Mouse (Mus musculus): Measurements from ENCODE around the gene BC024978. TPM values are rescaled to one million over a fixed set of nuclear protein-coding genes. Genes with fewer than 3 reads are reported as not detected.
"Not testable (repeated sequence)": the region's sequence is repeated elsewhere in the genome, so short reads cannot be mapped to it uniquely, and the experiment has no call there.

Gene BC024978
- total and polyA plus RNA-seq, 3 experiments, result 11.3 to 14.2 (median 14.2) TPM

DNA sequence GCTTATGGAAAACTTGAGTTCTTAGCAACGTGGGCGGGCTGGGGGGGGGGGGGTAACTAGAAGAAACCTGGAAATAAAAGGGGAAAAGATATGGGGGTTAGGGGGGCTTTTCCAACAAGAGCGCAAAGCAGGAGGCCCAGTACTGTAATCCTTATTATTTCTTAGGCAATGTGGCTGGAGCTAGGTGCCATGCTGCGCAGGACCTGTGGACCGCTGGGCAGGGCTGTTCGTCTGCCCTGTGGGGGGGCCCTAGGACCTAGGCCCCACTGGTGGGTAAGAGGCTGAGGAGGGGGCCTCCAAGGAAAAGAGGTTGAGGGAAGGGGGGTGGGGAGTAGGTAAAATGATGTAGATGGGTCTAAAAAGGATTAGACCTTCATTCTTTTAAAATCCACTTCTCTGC lies 37.7 kb downstream of the BC024978 start:
- no peak for DNase-seq
- H3K79me2 ChIP-seq (replicated peaks; ENCODE audit: control insufficient read depth, insufficient read depth, low read length), result no peaks in the 10 kb centered on the region
- no peak for TF ChIP-seq POLR2A (IDR thresholded peaks at IDR 0.05; ENCODE audit: insufficient read depth, low read depth, low read length)
- no peaks in the 10 kb centered on the region for H3K27me3 ChIP-seq (ENCODE audit: control insufficient read depth, insufficient read depth, low read length)
- WGBS, result 13% methylated on average over 6 of the region's 6 CpGs
- H3K27ac ChIP-seq, result no peak overlapping the region; the same call in 1 of the 2 replicates
- H3K36me3 ChIP-seq (ENCODE audit: control insufficient read depth, insufficient read depth, low read length), result no peaks in the 10 kb centered on the region
- H3K9ac ChIP-seq (ENCODE audit: low read depth, low read length), result peak overlapping the region; percentile 25; the same call in 1 of the 2 replicates
- peaks cover 3% of the 10 kb centered on the region for H3K4me1 ChIP-seq (ENCODE audit: control insufficient read depth, insufficient read depth, low read length)
- peak overlapping the region; percentile 77 for H3K4me3 ChIP-seq
- intact Hi-C loops (cut with DNase I), result no loop called here

DNA sequence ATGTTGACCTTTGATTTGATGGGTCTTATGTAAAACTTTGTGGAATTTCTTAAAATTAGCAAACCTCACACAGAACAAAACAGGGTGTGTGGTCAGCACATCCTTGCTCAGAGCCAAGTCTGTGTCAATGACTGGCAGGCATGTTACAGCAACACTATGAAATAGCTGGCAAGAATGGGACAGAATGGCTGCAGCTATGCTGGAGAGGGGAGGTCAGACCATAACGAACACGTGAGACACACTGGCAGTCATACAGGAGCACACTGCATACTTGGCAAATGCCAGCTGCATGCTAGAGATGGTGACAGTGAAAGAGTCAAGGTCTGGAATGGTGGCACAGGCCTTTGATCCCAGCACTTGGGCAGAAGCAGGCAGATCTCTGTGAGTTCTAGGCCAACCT lies 40.1 kb downstream of the BC024978 start:
- intact Hi-C loops (cut with DNase I), result no loop called here
- H3K27ac ChIP-seq, result no peak overlapping the region

DNA sequence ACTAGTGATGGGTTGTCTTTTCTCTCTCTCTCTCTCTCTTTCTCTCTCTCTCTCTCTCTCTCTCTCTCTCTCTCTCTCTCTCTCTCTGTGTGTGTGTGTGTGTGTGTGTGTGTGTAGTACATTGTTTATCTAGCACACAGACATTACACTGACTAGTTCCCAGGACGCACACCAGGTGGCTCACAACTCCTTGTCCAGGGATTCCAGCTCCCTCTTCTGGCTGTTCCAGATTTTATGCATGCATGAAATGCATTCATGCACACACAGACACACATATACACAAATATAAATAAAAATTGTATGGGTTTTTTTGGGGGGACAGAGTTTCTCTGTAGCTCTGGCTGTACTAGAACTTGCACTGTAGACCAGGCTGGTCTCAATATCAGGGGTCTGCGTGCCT lies 41.9 kb downstream of the BC024978 start:
- Histone ChIP-seq H3K79me2 (replicated peaks; ENCODE audit: control insufficient read depth, insufficient read depth, low read length) (no peaks in the 10 kb centered on the region), H3K27ac (no peak overlapping the region), H3K4me1 (ENCODE audit: control insufficient read depth, insufficient read depth, low read length) (no peaks in the 10 kb centered on the region; the same call in 1 of the 2 replicates), H3K27me3 (ENCODE audit: control insufficient read depth, insufficient read depth, low read length) (no peaks in the 10 kb centered on the region), H3K36me3 (ENCODE audit: control insufficient read depth, insufficient read depth, low read length) (no peaks in the 10 kb centered on the region), H3K9ac (ENCODE audit: low read depth, low read length) (no peak overlapping the region), H3K4me3 (no peak overlapping the region)
- no peak for TF ChIP-seq EP300 (IDR thresholded peaks at IDR 0.05; ENCODE audit: insufficient read depth, low read depth, low read length)
- TF ChIP-seq CTCF (IDR thresholded peaks at IDR 0.05), result 0 out of 2 replicates have a peak, but pooled peaks have one; percentile 12
- no peak for TF ChIP-seq POLR2A (IDR thresholded peaks at IDR 0.05; ENCODE audit: insufficient read depth, low read depth, low read length)
- no peak for DNase-seq
- intact Hi-C loops (cut with DNase I), result no loop called here
- WGBS, result 85% methylated on average over 2 of the region's 2 CpGs

More for the DNA sequence above, 40.1 kb downstream of the BC024978 start:
- no peak for TF ChIP-seq EP300 (IDR thresholded peaks at IDR 0.05; ENCODE audit: insufficient read depth, low read depth, low read length)
- DNase-seq, result no peak
- H3K4me1 ChIP-seq (ENCODE audit: control insufficient read depth, insufficient read depth, low read length), result no peaks in the 10 kb centered on the region; the same call in none of the 2 replicates
- H3K79me2 ChIP-seq (replicated peaks; ENCODE audit: control insufficient read depth, insufficient read depth, low read length), result no peaks in the 10 kb centered on the region
- H3K9ac ChIP-seq (ENCODE audit: low read depth, low read length), result no peak overlapping the region
- WGBS, result 62% methylated on average over 2 of the region's 2 CpGs
- H3K36me3 ChIP-seq (ENCODE audit: control insufficient read depth, insufficient read depth, low read length), result no peaks in the 10 kb centered on the region
- H3K4me3 ChIP-seq, result no peak overlapping the region
- no peaks in the 10 kb centered on the region for H3K27me3 ChIP-seq (ENCODE audit: control insufficient read depth, insufficient read depth, low read length)

DNA sequence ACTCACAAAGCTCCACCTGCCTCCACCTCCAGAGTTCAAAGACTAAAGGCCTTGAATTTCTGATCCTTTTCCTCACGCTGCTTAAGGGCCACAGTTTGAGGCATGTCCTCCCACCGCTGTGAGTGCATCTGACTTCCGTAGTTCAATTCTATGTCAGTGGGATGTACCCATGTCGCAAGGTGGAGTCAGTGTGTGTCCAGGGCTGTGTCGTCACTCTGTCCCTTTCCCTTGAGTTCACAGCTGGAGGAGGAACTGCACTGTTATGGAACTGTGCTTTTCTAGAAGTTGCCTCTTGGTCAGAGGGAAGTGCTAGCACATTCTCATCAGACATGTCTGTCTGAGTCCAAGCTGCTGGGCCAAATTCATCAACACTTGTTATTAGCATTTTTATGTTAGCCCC lies 43.0 kb downstream of the BC024978 start:
- H3K4me3 ChIP-seq, result no peak overlapping the region
- no peak for DNase-seq
- no peaks in the 10 kb centered on the region for H3K79me2 ChIP-seq (replicated peaks; ENCODE audit: control insufficient read depth, insufficient read depth, low read length)
- intact Hi-C loops (cut with DNase I), result no loop called here
- no peaks in the 10 kb centered on the region for H3K36me3 ChIP-seq (ENCODE audit: control insufficient read depth, insufficient read depth, low read length)
- H3K9ac ChIP-seq (ENCODE audit: low read depth, low read length), result no peak overlapping the region
- no peaks in the 10 kb centered on the region for H3K27me3 ChIP-seq (ENCODE audit: control insufficient read depth, insufficient read depth, low read length)
- 84% methylated on average over 5 of the region's 5 CpGs for WGBS
- no peak for TF ChIP-seq EP300 (IDR thresholded peaks at IDR 0.05; ENCODE audit: insufficient read depth, low read depth, low read length)
- no peak for TF ChIP-seq POLR2A (IDR thresholded peaks at IDR 0.05; ENCODE audit: insufficient read depth, low read depth, low read length)
- no peak for TF ChIP-seq CTCF (IDR thresholded peaks at IDR 0.05)
- no peaks in the 10 kb centered on the region; the same call in 1 of the 2 replicates for H3K4me1 ChIP-seq (ENCODE audit: control insufficient read depth, insufficient read depth, low read length)
- no peak overlapping the region for H3K27ac ChIP-seq

DNA sequence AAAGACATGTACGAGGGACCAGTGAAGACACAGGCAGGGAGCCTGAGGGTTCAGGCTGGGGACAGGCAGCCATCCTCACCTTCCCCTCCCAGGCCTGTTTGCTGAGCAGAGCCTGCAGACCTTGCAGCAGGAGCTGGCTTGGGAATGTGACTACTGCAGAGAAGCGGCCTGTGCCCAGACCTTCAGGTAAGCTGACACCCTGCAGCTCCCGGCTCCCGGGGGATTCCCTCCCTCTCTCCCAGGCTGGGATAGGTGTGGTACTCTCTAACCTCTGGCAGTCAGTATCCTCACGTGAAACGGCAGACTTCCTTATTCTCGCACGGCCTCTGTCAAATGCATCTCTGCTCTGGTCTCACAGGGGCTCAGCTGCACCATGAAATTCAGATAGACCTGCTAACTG lies 47.6 kb downstream of the BC024978 start:
- TF ChIP-seq CTCF (IDR thresholded peaks at IDR 0.05) (no peak), EP300 (IDR thresholded peaks at IDR 0.05; ENCODE audit: insufficient read depth, low read depth, low read length) (no peak), POLR2A (IDR thresholded peaks at IDR 0.05; ENCODE audit: insufficient read depth, low read depth, low read length) (no peak)
- H3K9ac ChIP-seq (ENCODE audit: low read depth, low read length), result no peak overlapping the region
- WGBS, result 77% methylated on average over 8 of the region's 8 CpGs
- H3K27ac ChIP-seq, result no peak overlapping the region
- no peak for DNase-seq
- H3K36me3 ChIP-seq (ENCODE audit: control insufficient read depth, insufficient read depth, low read length), result no peaks in the 10 kb centered on the region
- no peak overlapping the region for H3K4me3 ChIP-seq
- intact Hi-C loops (cut with DNase I), result loop anchor here (5.0 kb wide), 1 partner anchor 44 kb away; no protein-coding TSS in a partner anchor
- no peaks in the 10 kb centered on the region for H3K27me3 ChIP-seq (ENCODE audit: control insufficient read depth, insufficient read depth, low read length)
- H3K4me1 ChIP-seq (ENCODE audit: control insufficient read depth, insufficient read depth, low read length), result no peaks in the 10 kb centered on the region
- H3K79me2 ChIP-seq (replicated peaks; ENCODE audit: control insufficient read depth, insufficient read depth, low read length), result no peaks in the 10 kb centered on the region

DNA sequence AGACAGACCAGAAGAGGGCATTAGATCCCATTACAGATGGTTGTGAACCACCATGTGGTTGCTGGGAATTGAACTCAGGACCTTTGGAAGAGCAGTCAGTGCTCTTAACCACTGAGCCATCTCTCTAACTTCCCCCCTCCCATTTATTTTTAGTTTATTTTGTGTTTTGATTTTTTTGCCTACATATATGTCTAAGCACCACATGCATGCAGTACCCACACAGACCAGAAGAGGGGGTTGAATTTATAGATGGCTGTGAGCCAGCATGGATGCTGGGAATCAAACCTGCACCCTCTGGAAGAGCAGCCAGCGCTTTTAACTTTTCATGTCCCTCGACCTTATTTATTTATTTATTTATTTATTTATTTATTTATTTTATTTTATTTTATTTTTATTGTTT lies 48.5 kb downstream of the BC024978 start:
- not testable (repeated sequence) for H3K27ac ChIP-seq; H3K79me2 ChIP-seq (replicated peaks; ENCODE audit: control insufficient read depth, insufficient read depth, low read length); H3K27me3 ChIP-seq (ENCODE audit: control insufficient read depth, insufficient read depth, low read length); H3K4me3 ChIP-seq; H3K36me3 ChIP-seq (ENCODE audit: control insufficient read depth, insufficient read depth, low read length); DNase-seq; H3K9ac ChIP-seq (ENCODE audit: low read depth, low read length); H3K4me1 ChIP-seq (ENCODE audit: control insufficient read depth, insufficient read depth, low read length)
- intact Hi-C loops (cut with DNase I), result loop anchor here (5.0 kb wide), 1 partner anchor 43 kb away; no protein-coding TSS in a partner anchor
- WGBS, result 87% methylated on average over 2 of the region's 2 CpGs
- peak; percentile 66 for TF ChIP-seq CTCF (IDR thresholded peaks at IDR 0.05)
